Mouse (Mus musculus) thymus, adult 2 months (tissue): ENCODE data around the gene Tbp.

Experiments used
- CTCF ChIP-seq: fragments of 200-500 bp; IDR thresholded peaks from 2 replicates; pipeline ENCODE4 v1.5.1; 2012; ENCODE audit warnings: mild to moderate bottlenecking, control low read depth, low read length, moderate library complexity, borderline replicate concordance; ENCODE audit not compliant: control insufficient read depth, poor library complexity, insufficient read depth; ENCODE audit errors: extremely low read depth
- POLR2A ChIP-seq: fragments of 200-500 bp; IDR thresholded peaks from 2 replicates; pipeline ENCODE4 v1.6.1; 2012; ENCODE audit warnings: mild to moderate bottlenecking, low read length, control low read depth, moderate library complexity; ENCODE audit not compliant: control insufficient read depth, poor library complexity, insufficient read depth; ENCODE audit errors: extremely low read depth

- TF ChIP-seq CTCF (no peak), POLR2A (no peak)
Observed at GRCm38 (mm10) chr17:15540309-15540708, 40.6 kb downstream of the Tbp start.
